Mouse (Mus musculus) gastrocnemius, postnatal 25 days (tissue): ENCODE results near the gene Cit. TPM values are rescaled to one million over a fixed set of nuclear protein-coding genes. Genes with fewer than 3 reads are reported as not detected.

ENCODE experiments used
- DNase-seq: peaks from one replicate; pipeline ENCODE4 v3.0.0; 2022
- total RNA-seq, 2 experiments: library from RNA; stranded (reverse); gene quantifications; 1 replicate in 1 of 2; 2 replicates in 1 of 2; pipeline ENCODE4 v1.2.3; 2021

Gene Cit
- total RNA-seq, 2 experiments from 2014 or later, result 1.4 to 1.8 TPM

- no peak for DNase-seq
Observed at GRCm38 (mm10) chr5:115917960-115918359, 72.9 kb downstream of the Cit start.

- DNase-seq, result no peak
Observed at GRCm38 (mm10) chr5:115918597-115919351, 73.7 kb downstream of the Cit start.

GRCm38 (mm10) chr5:115921990-115922389, 76.9 kb downstream of the Cit start:
- DNase-seq, result no peak

- DNase-seq, result no peak
Observed at GRCm38 (mm10) chr5:115924946-115925345, 79.9 kb downstream of the Cit start.

GRCm38 (mm10) chr5:115928786-115929507, 83.9 kb downstream of the Cit start:
- DNase-seq, result no peak

- DNase-seq, result no peak
Observed at GRCm38 (mm10) chr5:115932325-115932724, 87.2 kb downstream of the Cit start.

GRCm38 (mm10) chr5:115936851-115937250, 91.8 kb downstream of the Cit start:
- no peak for DNase-seq

- DNase-seq, result no peak
Observed at GRCm38 (mm10) chr5:115937566-115937965, 92.5 kb downstream of the Cit start.

- DNase-seq, result no peak
Observed at GRCm38 (mm10) chr5:115938999-115939398, 93.9 kb downstream of the Cit start.

- no peak for DNase-seq
Observed at GRCm38 (mm10) chr5:115942389-115942788, 97.3 kb downstream of the Cit start.

GRCm38 (mm10) chr5:115944791-115945490, 99.9 kb downstream of the Cit start:
- no peak for DNase-seq

GRCm38 (mm10) chr5:115947622-115948353, 102.7 kb downstream of the Cit start:
- no peak for DNase-seq

GRCm38 (mm10) chr5:115950936-115951335, 105.9 kb downstream of the Cit start:
- DNase-seq, result no peak

- no peak for DNase-seq
Observed at GRCm38 (mm10) chr5:115953173-115953572, 108.1 kb downstream of the Cit start.

- DNase-seq, result no peak
Observed at GRCm38 (mm10) chr5:115954084-115954483, 109.0 kb downstream of the Cit start.

GRCm38 (mm10) chr5:115954549-115954948, 109.5 kb downstream of the Cit start:
- DNase-seq, result no peak

GRCm38 (mm10) chr5:115955131-115955530, 110.1 kb downstream of the Cit start:
- no peak for DNase-seq

- DNase-seq, result no peak
Observed at GRCm38 (mm10) chr5:115956048-115956447, 111.0 kb downstream of the Cit start.

- DNase-seq, result no peak
Observed at GRCm38 (mm10) chr5:115957177-115957576, 112.1 kb downstream of the Cit start.

- no peak for DNase-seq
Observed at GRCm38 (mm10) chr5:115958344-115958743, 113.3 kb downstream of the Cit start.

- DNase-seq, result no peak
Observed at GRCm38 (mm10) chr5:115958814-115959213, 113.7 kb downstream of the Cit start.

- DNase-seq, result no peak
Observed at GRCm38 (mm10) chr5:115961809-115962208, 116.7 kb downstream of the Cit start.
